Mouse (Mus musculus) kidney, postnatal 4 days (tissue): ENCODE data around the gene Rps23.
"Not testable (repeated sequence)": the region's sequence is repeated elsewhere in the genome, so short reads cannot be mapped to it uniquely, and the experiment has no call there.

Experiments
- DNase-seq, 2 experiments: peaks; one replicate each; pipeline ENCODE4 v3.0.0; 2021; ENCODE audit warnings: mixed read lengths in 2 of 2

The Rps23 gene

GRCm38 (mm10) chr13:90922751-90923612, at the start of gene Rps23:
Rps23 (plus strand) TSS chr13:90922958.
- DNase-seq: peak; percentile 92 to 94

- DNase-seq: no peak
These were observed 40.9 kb upstream of the Rps23 start for GRCm38 (mm10) chr13:90881727-90882429.

GRCm38 (mm10) chr13:90885856-90886532, 36.8 kb upstream of the Rps23 start:
- DNase-seq: no peak

- peak; percentile 80 to 82 for DNase-seq
These were observed 36.2 kb upstream of the Rps23 start for GRCm38 (mm10) chr13:90886568-90886983.

- no peak for DNase-seq
These were observed 32.6 kb upstream of the Rps23 start for GRCm38 (mm10) chr13:90890111-90890510.

GRCm38 (mm10) chr13:90894819-90895218, 27.9 kb upstream of the Rps23 start:
- no peak for DNase-seq

GRCm38 (mm10) chr13:90896098-90896497, 26.7 kb upstream of the Rps23 start:
- peak in 1 of 2 experiments; percentile 11 for DNase-seq

- no peak for DNase-seq
These were observed 25.9 kb upstream of the Rps23 start for GRCm38 (mm10) chr13:90896821-90897220.

GRCm38 (mm10) chr13:90905176-90905575, 17.6 kb upstream of the Rps23 start, which contains the start of gene Atp6ap1l:
Atp6ap1l (minus strand) TSS chr13:90905355.
- DNase-seq: no peak

- DNase-seq: no peak
These were observed 15.4 kb upstream of the Rps23 start for GRCm38 (mm10) chr13:90907376-90907775.

GRCm38 (mm10) chr13:90912760-90913674, 9.7 kb upstream of the Rps23 start:
- DNase-seq: no peak

- DNase-seq: no peak
These were observed 9.0 kb upstream of the Rps23 start for GRCm38 (mm10) chr13:90913675-90914192.

- no peak for DNase-seq
These were observed 8.0 kb upstream of the Rps23 start for GRCm38 (mm10) chr13:90914721-90915120.

GRCm38 (mm10) chr13:90923617-90924016, 859 bp downstream of the Rps23 start:
- DNase-seq: peak in 1 of 2 experiments; percentile 7

GRCm38 (mm10) chr13:90924072-90924471, 1.3 kb downstream of the Rps23 start:
- no peak for DNase-seq

GRCm38 (mm10) chr13:90925191-90925590, 2.4 kb downstream of the Rps23 start:
- DNase-seq: no peak

- no peak for DNase-seq
These were observed 3.5 kb downstream of the Rps23 start for GRCm38 (mm10) chr13:90926125-90926765.

- DNase-seq: no peak
These were observed 4.3 kb downstream of the Rps23 start for GRCm38 (mm10) chr13:90926938-90927633.

- DNase-seq: not testable (repeated sequence)
These were observed 5.5 kb downstream of the Rps23 start for GRCm38 (mm10) chr13:90928266-90928665.

- DNase-seq: peak; percentile 82 to 87
These were observed 7.1 kb downstream of the Rps23 start for GRCm38 (mm10) chr13:90929847-90930246.

GRCm38 (mm10) chr13:90933256-90933655, 10.5 kb downstream of the Rps23 start:
- DNase-seq: no peak
